Mouse (Mus musculus) ES-E14 (cell line): ENCODE results near the gene Selenoo.

ENCODE experiments used
- CHD2 ChIP-seq: IDR thresholded peaks from 2 replicates; pipeline ENCODE4 v1.6.1; 2014; ENCODE audit warnings: mild to moderate bottlenecking, low read depth, low read length, inconsistent platforms
- MAFK ChIP-seq: IDR thresholded peaks from 2 replicates; pipeline ENCODE4 v1.6.1; 2014; ENCODE audit warnings: mild to moderate bottlenecking, low read depth, low read length, inconsistent platforms; ENCODE audit not compliant: insufficient read depth

DNA sequence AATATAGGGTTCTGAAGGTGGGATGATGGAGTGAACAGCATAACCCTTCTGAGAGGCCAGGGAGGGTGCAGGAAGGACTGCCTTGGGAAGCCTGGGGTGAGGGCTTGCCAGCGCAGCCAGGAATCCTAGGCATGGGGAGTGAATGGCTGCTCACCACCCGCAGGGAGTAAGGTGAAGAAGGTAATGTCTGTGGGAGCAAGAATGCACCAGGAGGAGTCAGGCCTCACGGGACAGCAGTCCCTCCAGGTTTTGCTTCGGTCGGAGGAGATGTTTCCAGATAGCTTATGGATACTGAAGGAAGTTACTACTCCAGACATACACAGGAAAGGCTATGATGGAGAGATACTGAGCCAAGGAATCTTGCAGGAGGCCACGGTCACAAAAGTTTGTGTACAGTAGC lies 30.1 kb upstream of the Selenoo start:
- TF ChIP-seq MAFK (no peak), CHD2 (no peak)
